Mouse (Mus musculus): ENCODE measurements around the gene Shpk.
A peak's percentile ranks its signal among the peaks of the same experiment; 100 is the strongest.

GRCm38 (mm10) chr11:73185872-73186615 is 13.2 kb upstream of the Shpk start:
- no peak for TF ChIP-seq POLR2A (IDR thresholded peaks at IDR 0.05; ENCODE audit: insufficient read length, low read depth)
- TF ChIP-seq TCF12 (IDR thresholded peaks at IDR 0.05; ENCODE audit: insufficient read depth, poor library complexity, severe bottlenecking) = no peak
- no peak for TF ChIP-seq E2F4 (IDR thresholded peaks at IDR 0.05; ENCODE audit: insufficient read depth)
- TF ChIP-seq POLR2AphosphoS2 (IDR thresholded peaks at IDR 0.05; ENCODE audit: insufficient read length, low read depth) = peak; percentile 52
- no peak for TF ChIP-seq MAX (IDR thresholded peaks at IDR 0.05; ENCODE audit: low read depth)
- no peak for TF ChIP-seq MYOG (IDR thresholded peaks at IDR 0.05; ENCODE audit: control insufficient read depth in 1 of 3, insufficient read depth in 1 of 3, insufficient read length in 2 of 3, low read depth in 2 of 3)
- no peak for TF ChIP-seq MYOD1 (IDR thresholded peaks at IDR 0.05; ENCODE audit: control insufficient read depth in 1 of 3, insufficient read length in 2 of 3, low read depth in 2 of 3)
- no peak for TF ChIP-seq USF1 (IDR thresholded peaks at IDR 0.05; ENCODE audit: low read depth)
- TF ChIP-seq REST (IDR thresholded peaks at IDR 0.05; ENCODE audit: insufficient read depth, insufficient read length) = no peak
- TF ChIP-seq CEBPB (IDR thresholded peaks at IDR 0.05; ENCODE audit: insufficient read depth, poor library complexity, severe bottlenecking) = no peak
- TF ChIP-seq TCF3 (IDR thresholded peaks at IDR 0.05; ENCODE audit: insufficient read length, low read depth) = no peak
- TF ChIP-seq SRF (IDR thresholded peaks at IDR 0.05; ENCODE audit: control insufficient read depth, insufficient read length, low read depth) = no peak
